Mouse (Mus musculus) heart, embryonic 12.5 days (tissue): Measurements from ENCODE around the gene Gm2431. TPM values are rescaled to one million over a fixed set of nuclear protein-coding genes. Genes with fewer than 3 reads are reported as not detected.

ENCODE experiments used
- polyA plus RNA-seq: library from polyadenylated mRNA; unstranded; fragments of >200 nt; fragmentation: Nextera tagmentation; extraction: Ambion mirVana; gene quantifications from 2 replicates; pipeline ENCODE4 v1.2.1, GENCODE M21; 2016

The Gm2431 gene
- polyA plus RNA-seq, 1 experiment from 2014 or later: not detected

Other genes with a start within 250 kb of the Gm2431 start
- 42.7 and 43.6 TPM in 2 replicates for gene Mob2, start 197.3 kb downstream of the Gm2431 start, polyA plus RNA-seq
- 17.7 and 17.8 TPM in 2 replicates for gene Dusp8, start 162.5 kb downstream of the Gm2431 start, polyA plus RNA-seq
- not detected in 2 replicates for gene Gm45618, start 137.6 kb downstream of the Gm2431 start, polyA plus RNA-seq
- gene Gm39115, start 122.3 kb downstream of the Gm2431 start, polyA plus RNA-seq: not detected in 2 replicates
- gene Gm45337, start 113.7 kb downstream of the Gm2431 start, polyA plus RNA-seq: not detected in 2 replicates
- not detected in 2 replicates for gene Gm29735, start 101.2 kb downstream of the Gm2431 start, polyA plus RNA-seq
- gene Gm4553, start 92.6 kb downstream of the Gm2431 start, polyA plus RNA-seq: not detected in 2 replicates
- not detected in 2 replicates for gene Krtap5-2, start 82.3 kb downstream of the Gm2431 start, polyA plus RNA-seq
- not detected in 2 replicates for gene Gm10153, start 68.0 kb downstream of the Gm2431 start, polyA plus RNA-seq
- not detected in 2 replicates for gene Krtap5-3, start 57.0 kb downstream of the Gm2431 start, polyA plus RNA-seq
- gene Gm7579, start 46.5 kb downstream of the Gm2431 start, polyA plus RNA-seq: not detected in 2 replicates
- gene Krtap5-5, start 28.4 kb downstream of the Gm2431 start, polyA plus RNA-seq: not detected in 2 replicates
- not detected in 2 replicates for gene Gm40460, start 17.3 kb downstream of the Gm2431 start, polyA plus RNA-seq
- not detected in 2 replicates for gene Gm4559, start 16.0 kb upstream of the Gm2431 start, polyA plus RNA-seq
- not detected in 2 replicates for gene Krtap5-1, start 38.8 kb upstream of the Gm2431 start, polyA plus RNA-seq
- not detected in 2 replicates for gene Krtap5-4, start 45.2 kb upstream of the Gm2431 start, polyA plus RNA-seq
- gene Ifitm10, start 115.4 kb upstream of the Gm2431 start, polyA plus RNA-seq: 5.4 and 7.4 TPM in 2 replicates
- 3.0 TPM in 1 of 2 replicates, not detected in the other for gene Gm49369, start 124.3 kb upstream of the Gm2431 start, polyA plus RNA-seq
- 431 and 436 TPM in 2 replicates for gene Ctsd, start 129.7 kb upstream of the Gm2431 start, polyA plus RNA-seq
- 0.28 and 0.57 TPM in 2 replicates for gene Syt8, start 176.5 kb upstream of the Gm2431 start, polyA plus RNA-seq
- gene Tnni2, start 183.5 kb upstream of the Gm2431 start, polyA plus RNA-seq: 50.6 and 53.5 TPM in 2 replicates
- 33.4 and 38.4 TPM in 2 replicates for gene Lsp1, start 202.5 kb upstream of the Gm2431 start, polyA plus RNA-seq
- 6.4 and 9.3 TPM in 2 replicates for gene Tnnt3, start 240.5 kb upstream of the Gm2431 start, polyA plus RNA-seq